Mouse (Mus musculus) CH12.LX (cell line): ENCODE data around the gene Scd4.
A peak's percentile ranks its signal among the peaks of the same experiment; 100 is the strongest.

Experiments used
- EP300 ChIP-seq: IDR thresholded peaks from 2 replicates; pipeline ENCODE4 v1.6.1; 2011; ENCODE audit warnings: low read length, improper control_type of control experiment
- GABPA ChIP-seq: IDR thresholded peaks from 2 replicates; pipeline ENCODE4 v1.6.1; 2012; ENCODE audit warnings: low read depth, low read length, improper control_type of control experiment, inconsistent platforms; ENCODE audit not compliant: insufficient replicate concordance
- MYC ChIP-seq: IDR thresholded peaks from 2 replicates; pipeline ENCODE4 v1.6.1; 2011; ENCODE audit warnings: low read depth, mild to moderate bottlenecking, improper control_type of control experiment, low read length
- TCF12 ChIP-seq: IDR thresholded peaks from 2 replicates; pipeline ENCODE4 v1.6.1; 2014; ENCODE audit warnings: low read depth, mild to moderate bottlenecking, inconsistent platforms, low read length, improper control_type of control experiment

- TF ChIP-seq TCF12: peak; percentile 50; the same call in 1 of the 2 replicates
- TF ChIP-seq GABPA: no peak
- no peak for TF ChIP-seq EP300
- TF ChIP-seq MYC: no peak
Observed at GRCm38 (mm10) chr19:44382682-44383321, 49.9 kb downstream of the Scd4 start.
